Mouse (Mus musculus) T-cell, adult 2 months (primary cell): ENCODE results near the gene Plekho2.

ENCODE experiments used
- DNase-seq: peaks from one replicate; pipeline ENCODE4 v3.0.0; 2022; ENCODE audit warnings: low spot score

Gene Plekho2

GRCm38 (mm10) chr9:65552711-65553110 is 27.1 kb downstream of the Plekho2 start:
- no peak for DNase-seq

GRCm38 (mm10) chr9:65552141-65552540 is 27.7 kb downstream of the Plekho2 start:
- peak; percentile 28 for DNase-seq

- peak; percentile 78 for DNase-seq
Observed at GRCm38 (mm10) chr9:65551035-65551434, 28.8 kb downstream of the Plekho2 start.

GRCm38 (mm10) chr9:65550079-65550831 is 29.6 kb downstream of the Plekho2 start:
- no peak for DNase-seq

- DNase-seq, result no peak
Observed at GRCm38 (mm10) chr9:65549643-65550042, 30.2 kb downstream of the Plekho2 start.

- DNase-seq, result no peak
Observed at GRCm38 (mm10) chr9:65549139-65549538, 30.7 kb downstream of the Plekho2 start.

GRCm38 (mm10) chr9:65548311-65548710 is 31.5 kb downstream of the Plekho2 start:
- DNase-seq, result no peak

- DNase-seq, result no peak
Observed at GRCm38 (mm10) chr9:65547844-65548243, 32.0 kb downstream of the Plekho2 start.

- DNase-seq, result no peak
Observed at GRCm38 (mm10) chr9:65547111-65547510, 32.7 kb downstream of the Plekho2 start.

- DNase-seq, result no peak
Observed at GRCm38 (mm10) chr9:65546413-65546695, 33.5 kb downstream of the Plekho2 start.

GRCm38 (mm10) chr9:65545635-65546412 is 34.0 kb downstream of the Plekho2 start:
- DNase-seq, result no peak

- DNase-seq, result no peak
Observed at GRCm38 (mm10) chr9:65542111-65542524, 37.7 kb downstream of the Plekho2 start.

GRCm38 (mm10) chr9:65541126-65542068 is 38.4 kb downstream of the Plekho2 start:
- peak; percentile 83 for DNase-seq

- no peak for DNase-seq
Observed at GRCm38 (mm10) chr9:65539697-65540096, 40.1 kb downstream of the Plekho2 start.

- no peak for DNase-seq
Observed at GRCm38 (mm10) chr9:65537901-65538630, 41.8 kb downstream of the Plekho2 start.

GRCm38 (mm10) chr9:65536491-65536890 is 43.3 kb downstream of the Plekho2 start:
- no peak for DNase-seq

GRCm38 (mm10) chr9:65535789-65536469 is 43.9 kb downstream of the Plekho2 start:
- peak; percentile 43 for DNase-seq

- peak; percentile 83 for DNase-seq
Observed at GRCm38 (mm10) chr9:65535191-65535722, 44.6 kb downstream of the Plekho2 start.

- DNase-seq, result no peak
Observed at GRCm38 (mm10) chr9:65534111-65534510, 45.7 kb downstream of the Plekho2 start.

- no peak for DNase-seq
Observed at GRCm38 (mm10) chr9:65532986-65533385, 46.9 kb downstream of the Plekho2 start.

GRCm38 (mm10) chr9:65531283-65531682 is 48.6 kb downstream of the Plekho2 start:
- DNase-seq, result no peak
